Mouse (Mus musculus) ovary, adult 18-20 months (tissue): Measurements from ENCODE around the gene Map4k2.
"Not testable (repeated sequence)": the region's sequence is repeated elsewhere in the genome, so short reads cannot be mapped to it uniquely, and the experiment has no call there.

Experiments used
- DNase-seq: peaks from one replicate; pipeline ENCODE4 v3.0.0; 2022; ENCODE audit warnings: low spot score, mixed read lengths

Gene Map4k2

GRCm38 (mm10) chr19:6340524-6341452 is at the start of gene Map4k2:
Gene Map4k2, plus strand, starts transcription at chr19:6341135.
- DNase-seq = peak; percentile 72

GRCm38 (mm10) chr19:6292262-6292661 is 48.7 kb upstream of the Map4k2 start:
- DNase-seq = no peak

GRCm38 (mm10) chr19:6294301-6294700 is 46.6 kb upstream of the Map4k2 start:
- DNase-seq = no peak

DNA sequence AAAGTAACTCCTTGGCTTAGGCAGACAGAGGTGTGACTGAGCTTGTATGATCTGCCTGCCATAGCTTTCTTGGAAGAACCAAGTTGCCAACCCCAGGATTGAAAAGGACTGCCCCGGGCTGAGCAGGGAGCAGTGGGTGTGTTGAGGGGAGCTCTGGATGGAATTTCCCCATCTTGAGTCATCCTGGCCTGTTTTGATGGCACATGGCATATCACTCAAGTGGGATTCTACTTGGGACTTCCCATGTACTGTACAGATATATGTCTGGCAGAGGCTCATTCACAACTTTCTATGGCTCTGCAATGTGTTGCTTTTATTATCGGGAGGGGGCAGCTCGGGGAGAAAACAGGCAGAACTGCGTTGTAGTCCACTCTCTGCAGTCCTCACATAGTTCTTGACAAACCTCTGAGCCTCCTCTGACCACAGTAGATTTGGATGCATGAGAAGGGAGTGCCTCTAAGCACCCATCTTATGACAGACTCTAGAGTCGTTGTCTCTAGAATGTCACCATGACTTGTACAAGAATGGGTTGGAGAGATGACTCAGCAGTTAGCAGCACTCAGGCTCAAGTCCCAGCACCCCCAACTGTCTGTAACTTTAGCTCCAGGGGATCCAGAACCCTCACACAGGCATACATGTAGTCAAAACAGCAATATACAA is 44.3 kb upstream of the Map4k2 start:
- no peak for DNase-seq

DNA sequence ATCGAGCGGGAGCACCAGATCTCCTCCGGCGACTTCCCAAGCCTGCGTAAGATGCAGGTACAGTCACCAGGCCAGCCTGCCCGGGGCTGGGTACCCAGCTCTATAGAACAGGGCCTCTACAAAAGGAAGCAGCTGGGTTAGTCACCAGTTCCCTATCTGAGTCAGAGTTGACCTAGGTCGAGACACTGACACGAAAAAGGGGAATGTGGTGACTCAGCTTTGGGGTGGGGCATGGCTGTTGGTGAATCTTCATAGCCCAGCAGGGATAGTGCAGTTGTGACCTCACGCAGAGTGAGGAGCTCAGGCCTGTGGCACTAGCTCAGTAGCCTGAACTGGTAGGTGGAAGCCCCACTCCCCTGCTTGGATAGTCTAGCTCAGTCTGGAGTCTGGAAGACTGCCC is 43.3 kb upstream of the Map4k2 start:
- DNase-seq = peak; percentile 71

DNA sequence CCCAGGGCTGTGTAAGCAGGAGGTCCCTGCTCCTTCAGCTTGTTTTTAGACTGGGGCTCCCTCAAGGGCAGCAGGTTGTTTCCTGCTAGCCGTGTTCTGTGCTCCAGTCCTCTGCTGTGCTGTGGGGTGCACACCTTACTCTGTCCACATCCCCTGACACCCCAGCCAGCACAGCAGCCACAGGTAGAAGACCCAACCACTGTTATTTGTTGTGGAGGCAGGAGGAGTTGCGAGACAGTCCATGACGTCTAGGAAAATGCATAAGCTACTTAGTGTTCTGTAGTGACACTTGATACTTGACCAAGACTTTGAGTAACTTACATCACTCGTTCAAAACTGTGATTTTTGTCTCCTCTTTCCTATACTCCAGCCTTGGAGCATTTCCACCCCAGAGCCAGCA is 41.9 kb upstream of the Map4k2 start:
- DNase-seq = no peak

DNA sequence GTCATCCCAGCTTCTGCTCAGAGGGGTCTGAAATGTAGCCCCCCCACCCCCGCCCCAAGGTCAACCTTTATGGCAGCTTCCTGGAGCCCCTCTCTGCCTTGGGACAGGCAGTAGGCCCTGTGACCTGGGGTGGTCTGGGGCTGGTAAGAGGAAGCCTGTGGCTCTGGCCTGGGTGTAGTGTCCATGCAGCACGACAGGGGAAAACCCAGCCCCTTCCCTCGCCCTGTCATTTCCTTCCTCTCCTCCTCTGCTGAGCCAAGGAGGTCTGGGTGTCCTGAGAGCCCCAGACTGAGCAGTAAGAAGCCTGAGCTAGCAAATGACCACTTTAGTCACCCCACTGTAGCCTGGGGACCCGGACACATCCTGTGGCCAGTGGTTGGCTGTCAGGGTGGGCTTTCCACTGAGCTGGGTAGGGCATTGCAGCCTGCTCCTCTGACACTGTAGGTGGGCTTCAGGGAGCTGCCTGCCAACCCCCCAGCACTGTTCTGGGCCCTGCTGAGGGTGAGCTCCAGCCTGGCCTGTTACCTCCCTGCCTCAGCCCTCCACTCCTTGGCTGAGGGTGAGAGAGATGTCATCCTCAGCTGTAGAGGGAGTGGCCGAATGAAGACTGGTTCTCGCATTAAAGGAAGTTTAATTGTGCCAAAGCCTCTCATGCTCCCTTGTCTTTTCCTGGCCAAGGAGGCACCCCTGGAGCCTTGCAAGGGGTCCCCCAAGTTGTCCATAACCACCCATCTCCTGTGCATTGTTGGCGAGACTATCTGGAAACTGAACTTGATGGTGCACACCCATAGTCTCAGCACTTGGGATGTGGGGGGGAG is 41.3 kb upstream of the Map4k2 start:
- DNase-seq = no peak

DNA sequence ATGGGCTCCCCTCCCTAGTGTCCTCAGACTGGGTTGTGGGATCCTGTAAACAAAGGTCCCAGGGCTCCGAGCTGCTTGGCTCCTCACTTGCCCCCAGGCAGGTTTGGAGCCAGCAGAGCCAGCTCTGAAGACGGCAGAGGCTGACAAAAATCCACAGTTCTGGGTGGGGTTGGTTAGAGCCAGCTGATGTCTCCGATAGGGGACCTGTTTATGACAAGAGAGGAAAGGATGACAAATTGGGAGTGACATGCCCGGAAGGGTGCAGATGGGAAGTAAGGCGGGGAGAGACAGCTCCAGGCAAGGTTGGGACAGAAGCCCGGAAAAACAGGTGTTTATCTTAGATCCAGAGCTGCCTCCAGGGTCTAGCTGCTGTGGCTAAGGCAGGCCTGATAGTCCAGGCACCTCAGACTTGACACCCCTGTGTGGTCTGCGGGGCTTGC is 40.5 kb upstream of the Map4k2 start:
- DNase-seq = no peak

DNA sequence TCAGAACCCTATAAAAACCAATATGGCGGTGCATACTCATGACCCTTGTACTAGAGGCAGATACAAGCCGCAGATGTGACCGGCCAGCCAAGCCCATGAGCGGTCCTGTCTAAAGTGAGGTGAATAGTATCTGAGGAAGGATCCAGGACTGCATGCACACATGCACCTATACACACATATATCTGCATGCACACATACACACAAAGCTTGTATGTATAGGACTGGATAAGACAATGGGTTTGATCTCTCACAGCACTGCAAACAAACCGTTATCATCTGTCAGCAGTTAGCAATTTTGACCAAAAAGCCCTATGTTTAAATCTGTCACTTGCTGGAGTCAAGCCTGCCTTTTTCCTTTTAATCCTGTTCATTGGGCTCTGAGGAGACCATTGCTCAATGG is 38.8 kb upstream of the Map4k2 start:
- DNase-seq = no peak

- DNase-seq = no peak
These were observed 38.4 kb upstream of the Map4k2 start for GRCm38 (mm10) chr19:6302522-6302921.

DNA sequence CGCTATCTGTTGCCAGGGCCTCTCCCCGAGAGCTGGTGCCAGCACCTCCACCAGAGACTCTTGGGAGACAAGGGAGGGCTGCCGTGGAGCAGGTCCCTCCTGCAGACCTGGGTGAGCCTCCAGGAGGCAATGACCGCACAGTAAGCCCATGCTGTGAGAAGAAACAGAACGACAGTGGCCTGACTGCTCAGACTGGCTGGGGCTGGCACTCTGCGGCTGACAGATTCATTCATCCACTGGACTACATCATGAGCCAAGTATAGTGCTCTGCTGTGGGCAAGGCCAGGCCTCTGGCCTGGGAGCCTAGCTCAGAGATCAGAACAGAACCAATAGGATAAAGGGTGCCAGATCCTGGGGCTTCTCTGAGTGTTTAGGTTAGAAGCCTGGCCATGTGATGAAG is 37.1 kb upstream of the Map4k2 start:
- DNase-seq = no peak

DNA sequence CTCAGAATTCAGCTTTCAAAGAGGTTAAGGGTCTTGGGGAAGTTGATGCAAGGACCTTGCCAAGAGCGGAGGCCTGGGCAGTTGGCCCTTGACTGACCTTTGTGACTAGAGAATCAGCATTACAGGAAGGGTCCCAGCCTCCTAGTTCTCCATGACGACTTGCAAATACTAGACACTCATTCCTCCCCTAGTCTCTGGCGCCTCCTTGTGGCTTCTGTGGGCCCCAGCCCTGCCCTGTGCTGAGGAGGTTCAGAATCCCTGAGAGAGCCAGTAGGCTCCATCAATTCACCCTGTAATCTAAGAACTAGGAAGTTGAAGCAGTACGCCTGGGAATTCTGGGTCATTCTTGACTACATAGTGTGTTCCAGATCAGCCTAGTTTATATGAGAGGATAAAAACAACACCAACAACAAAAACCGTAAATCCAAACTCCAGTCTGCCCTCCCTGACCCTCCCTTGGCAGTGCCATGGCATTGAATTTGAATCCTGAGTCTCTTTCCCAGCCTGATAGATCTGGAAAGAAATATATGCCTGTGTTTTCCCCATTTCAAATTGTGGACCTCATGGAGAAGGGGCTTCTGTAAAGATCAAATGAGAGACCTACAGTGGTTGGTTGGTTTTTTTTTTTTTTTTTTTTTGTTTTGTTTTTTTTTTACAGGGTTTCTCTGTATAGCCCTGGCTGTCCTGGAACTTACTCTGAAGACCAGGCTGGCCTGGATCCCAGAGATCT is 36.0 kb upstream of the Map4k2 start:
- peak; percentile 75 for DNase-seq

DNA sequence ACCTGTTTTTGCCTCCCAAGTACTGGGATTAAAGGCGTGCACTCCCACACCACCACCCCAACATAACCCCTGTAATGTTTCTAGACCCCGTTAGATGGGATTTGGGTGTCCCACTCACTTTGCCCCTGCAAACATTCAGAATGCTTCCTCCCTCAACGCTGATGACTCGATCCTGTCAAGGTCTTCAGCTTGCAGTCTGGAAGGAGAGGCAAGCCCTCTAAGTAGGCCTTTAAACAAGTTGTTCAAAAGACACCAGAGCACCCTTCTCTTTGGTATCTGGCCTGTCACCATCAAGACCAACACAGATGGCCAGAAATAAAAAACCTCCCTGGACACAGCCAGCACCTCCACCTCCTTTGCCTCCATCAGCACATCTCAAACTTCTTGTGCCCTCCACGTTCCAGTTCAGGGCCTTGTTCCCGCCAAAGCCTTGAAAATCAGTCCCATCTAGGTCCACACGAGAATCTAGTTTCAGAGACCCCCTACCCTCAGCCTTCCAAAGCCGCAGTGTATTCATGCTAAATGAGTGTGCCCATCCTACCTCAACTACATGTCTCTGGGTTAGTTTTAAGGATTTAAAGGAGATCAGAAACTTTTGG is 35.3 kb upstream of the Map4k2 start:
- no peak for DNase-seq

DNA sequence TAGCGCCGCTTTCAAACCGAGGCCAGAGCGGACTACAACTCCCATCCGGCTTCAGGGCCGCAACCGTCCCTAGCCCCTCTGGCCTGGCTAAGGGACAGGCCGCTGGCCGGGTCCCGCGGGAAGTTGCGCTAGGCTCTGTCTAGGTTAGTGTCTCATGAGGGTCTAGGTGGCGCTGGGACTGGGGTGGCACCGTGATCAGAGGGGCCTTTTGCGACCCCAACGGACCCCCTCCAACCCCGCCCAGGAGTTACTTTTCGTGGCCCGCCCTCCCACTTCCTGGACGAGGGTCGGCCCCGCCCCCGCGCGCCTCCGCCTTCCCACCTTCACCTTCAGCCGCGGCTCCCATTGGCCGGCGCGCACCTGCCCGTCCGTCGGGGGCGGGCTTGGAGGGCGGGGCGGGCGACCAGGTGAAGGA is 34.8 kb upstream of the Map4k2 start, which contains the start of gene Cdc42bpg:
Gene Cdc42bpg (plus strand): TSS at position 320 of the 415 bp plus-strand sequence.
- DNase-seq = peak; percentile 80

DNA sequence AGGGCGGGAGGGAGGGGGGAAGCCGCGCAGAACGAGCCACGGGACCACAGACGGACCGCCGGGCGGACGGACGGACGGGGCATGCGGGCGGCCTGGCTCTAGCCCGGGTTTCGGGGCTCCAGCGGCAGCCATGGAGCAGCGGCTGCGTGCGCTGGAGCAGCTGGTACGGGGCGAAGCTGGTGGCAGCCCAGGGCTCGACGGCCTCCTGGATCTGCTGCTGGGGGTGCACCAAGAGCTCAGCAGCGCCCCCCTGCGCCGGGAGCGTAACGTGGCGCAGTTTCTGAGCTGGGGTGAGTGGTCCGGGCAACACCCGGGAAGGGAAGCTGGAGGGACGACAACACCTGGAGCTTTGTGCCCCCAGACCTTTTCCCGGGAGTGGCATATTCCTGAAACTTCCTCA is 34.3 kb upstream of the Map4k2 start:
- DNase-seq = peak; percentile 53

DNA sequence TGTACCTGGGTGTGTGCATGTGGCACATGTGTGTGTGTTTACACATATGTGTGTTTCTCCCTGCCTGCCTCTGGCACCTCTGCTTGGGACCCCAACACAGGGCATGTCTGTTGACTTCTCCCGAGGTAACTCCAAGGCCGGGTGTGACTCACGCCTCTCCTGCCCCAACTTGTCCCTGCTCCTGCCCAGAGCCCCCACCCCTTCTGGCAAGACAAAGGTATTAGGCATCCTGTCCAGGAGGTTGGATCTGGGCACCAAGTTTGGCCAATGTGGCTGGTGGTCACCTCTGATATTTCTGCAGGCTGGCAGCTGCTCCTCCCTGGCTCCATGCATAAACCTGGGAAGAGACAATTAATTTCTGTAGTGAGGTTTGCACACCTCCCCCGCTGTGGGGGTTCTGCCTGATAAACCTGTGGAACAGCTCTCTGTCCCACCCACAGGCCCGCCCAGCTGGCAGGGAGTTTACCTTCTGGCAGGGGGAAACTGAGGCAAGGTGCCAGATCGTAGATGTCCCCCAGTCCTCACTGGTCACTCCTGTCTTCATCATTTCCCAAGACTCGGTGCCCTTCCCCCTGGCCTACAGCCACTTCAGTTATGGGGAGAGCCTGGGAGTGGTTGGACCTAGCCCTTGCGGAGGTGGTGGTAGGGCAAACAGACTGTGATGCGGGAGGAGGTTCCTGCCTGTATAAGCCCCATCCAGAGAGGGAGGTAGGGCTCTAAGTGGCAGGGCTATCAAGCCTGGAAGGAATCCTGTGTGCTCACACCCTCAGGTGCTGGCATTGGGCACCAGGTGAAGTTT is 33.0 kb upstream of the Map4k2 start:
- DNase-seq = no peak

DNA sequence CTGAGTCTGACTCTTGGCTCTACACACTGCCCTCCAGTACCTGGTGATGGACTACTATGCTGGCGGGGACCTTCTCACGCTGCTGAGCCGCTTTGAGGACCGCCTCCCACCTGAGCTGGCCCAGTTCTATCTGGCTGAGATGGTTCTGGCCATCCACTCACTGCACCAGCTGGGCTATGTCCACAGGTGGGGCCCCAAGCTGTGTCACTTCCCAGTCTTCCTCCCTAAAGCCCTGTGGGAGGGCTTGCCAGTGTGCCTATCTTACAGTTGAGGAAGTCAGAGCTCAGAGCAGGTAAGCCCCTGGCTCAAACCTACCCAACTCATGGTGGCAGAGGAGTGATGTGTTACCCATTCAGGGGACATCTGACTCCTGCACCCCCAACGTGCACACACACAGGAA is 30.8 kb upstream of the Map4k2 start:
- no peak for DNase-seq

- not testable (repeated sequence) for DNase-seq
These were observed 29.2 kb upstream of the Map4k2 start for GRCm38 (mm10) chr19:6311783-6312182.

DNA sequence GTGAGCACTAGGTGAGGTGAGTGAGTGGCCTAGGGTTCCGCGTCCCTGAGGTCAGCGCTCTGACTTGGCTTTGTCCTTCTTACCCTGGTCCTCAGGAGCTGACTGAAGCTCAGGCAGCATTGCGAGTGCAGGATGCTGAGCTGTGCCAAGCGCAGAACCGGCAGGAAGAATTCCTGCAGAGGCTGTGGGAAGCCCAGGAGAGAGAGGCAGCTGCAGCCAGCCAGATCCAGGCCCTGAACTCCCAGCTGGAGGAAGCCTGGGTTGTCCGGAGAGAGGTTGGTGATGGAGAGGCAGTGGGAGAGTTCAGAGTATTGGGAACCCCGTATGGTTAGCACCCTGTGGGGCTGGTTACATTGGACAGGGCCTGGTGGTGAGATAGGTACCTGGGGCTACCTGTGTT is 27.1 kb upstream of the Map4k2 start:
- DNase-seq = no peak

GRCm38 (mm10) chr19:6314513-6314912 is 26.4 kb upstream of the Map4k2 start:
- no peak for DNase-seq
